Mouse (Mus musculus) gastrocnemius, postnatal 25 days (tissue): ENCODE data around the gene 9930022D16Rik. TPM values are rescaled to one million over a fixed set of nuclear protein-coding genes. Genes with fewer than 3 reads are reported as not detected.

Experiments used
- DNase-seq: peaks from one replicate; pipeline ENCODE4 v3.0.0; 2022
- long read RNA-seq, 2 experiments: library from polyadenylated mRNA; stranded (forward); transcript quantifications; one replicate each; pipeline ENCODE4 v2.0.0; 2021
- total RNA-seq, 2 experiments: library from RNA; stranded (reverse); gene quantifications; 1 replicate in 1 of 2; 2 replicates in 1 of 2; pipeline ENCODE4 v1.2.3; 2021

9930022D16Rik gene
- total RNA-seq, result not detected
- long read RNA-seq, experiment 1, result 0 reads
- long read RNA-seq, experiment 2, result 0 reads

DNA sequence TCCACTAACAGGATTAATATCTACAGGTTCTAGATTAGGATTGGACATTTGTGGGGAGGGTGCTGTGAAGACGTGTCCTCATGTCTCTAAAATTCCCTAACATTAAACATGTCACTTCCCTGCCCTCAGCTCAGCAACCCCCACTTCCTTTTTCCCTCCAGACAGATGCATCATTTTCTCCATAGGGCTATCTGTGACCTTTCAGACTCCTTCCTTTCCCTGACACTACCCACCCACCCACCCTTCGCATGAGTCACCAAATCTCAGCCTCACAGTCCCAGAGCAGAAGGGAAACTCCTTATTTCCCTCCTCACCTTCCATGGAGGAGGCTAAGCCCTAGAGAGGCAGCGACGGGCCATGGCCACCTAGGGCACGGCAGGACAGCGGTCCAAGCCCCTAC lies at the start of gene 9930022D16Rik:
Gene 9930022D16Rik (plus strand): TSS at position 301 of the 400 bp plus-strand sequence.
- no peak for DNase-seq

DNA sequence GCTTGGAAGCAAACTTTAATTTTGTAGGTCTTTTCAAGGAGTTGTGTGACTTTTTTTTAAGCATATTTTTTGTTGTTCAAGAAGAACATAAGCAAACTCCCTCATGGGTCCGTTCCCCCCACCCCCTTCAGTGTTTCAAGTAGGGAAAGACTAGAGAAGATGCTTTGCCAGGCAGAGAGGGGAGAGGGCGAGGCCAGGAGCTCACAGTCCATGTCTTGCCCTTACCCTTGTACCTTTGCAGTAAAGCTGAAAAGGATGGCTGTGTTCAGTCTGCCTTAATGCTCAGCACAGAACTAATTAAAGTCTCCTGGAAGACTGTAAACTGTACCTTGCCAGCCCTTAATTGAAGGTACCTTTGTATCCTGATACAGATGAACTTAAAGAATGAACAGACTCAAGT lies 49.4 kb upstream of the 9930022D16Rik start:
- no peak for DNase-seq

DNA sequence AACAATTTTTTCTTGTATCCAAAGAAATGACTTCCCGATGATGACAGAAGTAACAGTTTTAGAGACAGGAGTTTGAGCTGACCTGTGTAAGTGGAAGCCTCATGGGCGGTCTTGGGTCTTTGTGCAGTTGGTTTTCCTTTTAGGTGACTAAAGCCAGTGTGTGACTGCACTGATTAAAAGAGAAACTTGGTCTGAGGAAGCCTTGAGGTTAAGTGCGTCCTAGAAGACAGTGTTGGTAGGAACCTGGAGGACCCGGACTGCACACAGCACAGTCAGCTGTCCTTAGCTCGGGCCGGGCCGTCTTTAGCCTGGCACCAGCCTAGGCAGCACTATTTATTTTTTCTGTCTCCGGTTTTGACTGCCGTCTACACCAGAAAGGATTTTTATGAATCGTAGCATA lies 48.8 kb upstream of the 9930022D16Rik start:
- DNase-seq, result no peak

DNA sequence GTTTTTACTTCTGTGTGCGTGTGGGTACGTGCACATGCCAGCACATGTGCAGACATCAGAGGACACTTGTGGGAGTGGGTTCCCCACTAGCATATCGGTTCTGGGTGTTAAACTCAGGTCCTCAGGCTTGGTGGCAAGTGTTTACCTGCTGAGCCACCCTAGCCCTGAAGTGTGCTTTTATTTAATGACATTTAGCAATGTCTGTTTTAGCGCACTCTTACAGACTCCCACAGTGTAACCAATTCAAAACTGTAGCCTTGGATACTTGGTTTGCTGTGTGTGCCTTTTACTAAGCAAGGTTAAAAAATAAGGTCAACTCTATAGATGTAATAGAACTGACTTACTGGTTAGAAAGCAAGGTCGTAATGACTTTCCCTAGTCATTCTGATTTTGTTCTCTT lies 47.9 kb upstream of the 9930022D16Rik start:
- DNase-seq, result no peak

DNA sequence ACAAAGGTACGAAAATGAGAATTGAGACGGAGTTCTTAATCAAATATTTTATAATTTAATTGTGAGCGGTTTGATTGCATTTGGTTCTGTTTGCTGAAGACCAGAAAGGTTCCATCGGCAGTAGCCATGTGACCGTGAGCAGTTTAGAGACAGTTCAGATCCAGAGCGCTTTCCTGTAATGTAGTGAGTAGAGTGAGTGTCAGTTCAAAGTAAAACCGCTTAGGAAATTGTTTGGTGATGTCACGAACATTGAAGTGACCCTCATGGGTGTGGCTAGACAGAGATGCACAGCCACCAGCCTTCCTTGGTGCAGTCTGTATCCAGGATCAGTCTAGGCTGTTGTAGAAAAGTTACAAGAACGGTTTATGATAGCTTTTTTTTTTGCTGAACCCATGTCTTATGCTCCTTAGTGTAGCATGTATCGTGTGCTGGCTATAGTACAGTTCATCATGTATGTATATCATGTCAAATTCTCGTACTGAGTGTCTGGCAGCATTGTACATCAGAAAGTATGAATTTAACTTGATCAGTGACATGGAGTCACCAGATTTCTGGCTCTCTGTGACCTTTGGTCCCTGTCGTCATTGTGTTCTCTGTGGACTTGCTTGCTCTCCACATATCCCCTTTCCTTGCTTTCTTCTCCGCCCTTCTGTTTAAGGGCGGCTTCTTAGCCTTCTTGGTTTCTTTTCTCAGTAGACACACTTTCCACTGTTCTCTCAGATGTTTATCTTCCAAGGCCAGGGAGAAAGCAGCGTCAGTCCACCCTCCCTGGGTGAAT lies 46.7 kb upstream of the 9930022D16Rik start:
- DNase-seq, result no peak

DNA sequence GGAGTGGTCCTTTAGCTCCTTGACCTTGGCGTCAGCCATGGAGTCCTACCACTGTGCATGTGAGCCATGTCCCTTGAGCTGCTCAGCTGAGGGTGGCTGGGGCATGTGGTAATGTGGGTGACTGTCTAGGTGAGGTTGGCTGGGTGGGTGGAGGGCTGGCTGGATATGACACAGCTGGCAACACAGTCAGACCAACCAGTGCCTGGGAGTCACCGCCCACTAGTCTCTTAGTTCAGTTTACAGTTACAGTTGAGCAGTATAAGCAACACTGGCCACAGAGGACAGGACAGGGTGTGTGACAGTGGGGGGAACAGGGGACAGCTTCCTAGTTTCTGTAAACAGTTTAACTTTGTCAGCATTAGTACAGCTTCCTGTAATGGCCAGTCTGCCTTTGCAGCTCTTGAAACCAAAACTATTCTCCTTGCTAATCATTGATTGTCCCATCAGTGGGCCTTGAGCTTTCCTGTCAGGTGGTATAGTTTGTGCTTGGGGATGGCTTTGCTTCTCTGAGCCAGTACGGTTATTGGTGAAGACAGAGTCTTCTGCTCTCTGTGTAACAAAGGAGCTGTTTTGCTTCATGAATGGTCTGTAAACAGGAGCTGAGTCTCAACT lies 44.6 kb upstream of the 9930022D16Rik start:
- no peak for DNase-seq

DNA sequence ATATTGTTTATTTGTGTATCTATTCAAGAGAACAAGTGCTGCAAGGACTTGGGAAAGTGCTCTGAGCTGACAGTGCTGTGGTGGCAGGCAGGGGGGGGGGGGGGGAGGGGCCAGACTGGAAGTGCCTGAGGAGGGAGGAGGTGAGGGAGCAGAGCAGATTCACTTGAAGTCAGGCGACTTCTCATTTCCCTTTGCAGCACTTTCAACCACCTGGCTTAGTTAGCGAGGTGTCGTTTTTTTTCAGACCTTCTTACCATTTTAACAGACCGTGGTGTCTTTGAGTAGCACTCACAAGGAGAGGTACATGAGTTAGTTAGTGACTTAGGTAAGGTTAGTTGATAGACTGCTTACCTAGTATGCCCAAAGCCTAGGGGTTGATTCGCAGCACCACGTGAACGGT lies 38.3 kb upstream of the 9930022D16Rik start:
- DNase-seq, result no peak

DNA sequence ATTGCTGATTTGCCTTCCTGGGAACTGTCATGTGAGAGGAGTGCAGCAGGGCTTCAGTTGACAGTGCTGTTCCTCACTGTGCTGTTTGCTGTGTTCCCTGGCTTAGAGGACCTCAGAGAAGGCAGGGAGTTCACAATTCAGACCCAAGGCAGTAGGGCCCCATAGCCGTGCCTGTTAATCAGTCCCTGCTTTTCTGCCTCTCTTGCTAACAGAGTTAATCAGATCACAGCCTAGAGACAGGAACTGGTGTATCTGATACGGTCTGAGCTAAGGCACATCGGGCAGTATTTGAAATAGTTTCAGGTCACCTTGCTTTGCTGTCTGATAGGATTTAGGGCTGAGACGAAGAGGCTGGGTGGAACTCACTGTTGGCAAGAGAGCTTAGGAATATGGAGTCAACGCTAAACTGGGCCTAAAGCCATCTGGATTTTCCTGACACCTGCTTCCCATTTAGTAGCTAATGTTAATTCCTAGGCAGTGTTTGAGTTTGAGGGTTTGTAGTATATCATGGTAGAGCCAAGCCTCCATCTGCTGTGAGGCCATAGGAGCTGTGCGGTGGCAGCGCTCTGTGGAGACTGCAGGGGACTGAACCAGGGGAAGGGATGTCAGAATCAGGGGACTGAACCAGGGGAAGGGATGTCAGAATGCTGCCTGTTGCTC lies 37.1 kb upstream of the 9930022D16Rik start:
- no peak for DNase-seq

DNA sequence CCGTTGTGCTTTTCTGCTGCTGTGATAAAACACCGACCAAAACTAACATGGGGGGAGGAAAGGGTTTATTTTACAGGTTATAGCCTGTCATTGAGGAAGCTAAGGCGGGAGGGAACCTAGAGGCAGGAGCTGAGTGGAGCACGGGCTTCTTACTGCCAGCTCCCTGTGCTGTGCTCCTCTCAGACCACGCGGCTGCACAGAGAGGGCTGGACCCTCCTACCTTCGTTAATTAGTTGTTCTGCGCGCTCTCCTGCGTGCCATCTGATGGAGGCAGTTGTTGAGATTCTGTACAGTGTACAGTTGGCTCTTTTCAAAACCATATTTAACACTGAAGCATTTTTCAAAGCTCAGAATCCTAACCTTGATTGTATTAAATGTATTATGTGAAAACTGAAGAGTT lies 36.2 kb upstream of the 9930022D16Rik start:
- DNase-seq, result no peak

DNA sequence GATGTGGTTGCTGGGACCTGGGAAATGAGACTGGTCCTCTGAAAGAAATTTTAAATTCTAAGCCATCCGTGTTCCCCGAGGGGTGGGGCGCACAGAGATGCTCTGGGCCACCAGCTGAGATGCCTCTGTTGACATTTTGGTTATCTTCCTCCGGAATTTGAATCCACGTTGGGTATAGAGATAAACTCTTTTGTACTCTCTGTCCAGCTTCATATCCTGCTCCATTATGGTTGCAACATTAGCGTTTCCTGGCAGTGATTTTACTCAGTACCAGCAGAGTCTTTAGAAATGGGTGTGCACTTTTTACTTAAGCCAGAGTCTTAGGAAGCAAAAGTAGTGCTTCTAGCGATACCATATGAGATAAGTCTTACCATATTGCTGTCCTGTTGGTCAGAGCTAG lies 35.7 kb upstream of the 9930022D16Rik start:
- no peak for DNase-seq

DNA sequence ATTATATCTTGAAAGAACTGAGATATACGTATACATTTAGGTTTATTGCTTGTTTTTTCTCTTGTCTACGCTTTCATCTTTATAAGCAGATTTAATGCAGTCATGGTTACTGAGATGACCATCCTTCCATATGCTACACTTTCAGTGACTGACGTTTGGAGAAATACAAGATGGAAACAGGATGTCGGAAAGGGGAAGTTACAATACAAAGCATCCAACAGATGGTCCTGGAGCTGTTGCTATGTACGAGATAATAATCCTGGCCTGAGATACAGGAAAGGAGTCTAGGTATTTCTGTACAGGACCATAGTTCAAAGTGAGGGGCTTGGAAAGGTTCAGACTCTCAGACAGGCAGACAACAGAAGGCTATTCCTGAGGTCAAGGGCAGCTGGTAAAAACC lies 33.1 kb upstream of the 9930022D16Rik start:
- no peak for DNase-seq

DNA sequence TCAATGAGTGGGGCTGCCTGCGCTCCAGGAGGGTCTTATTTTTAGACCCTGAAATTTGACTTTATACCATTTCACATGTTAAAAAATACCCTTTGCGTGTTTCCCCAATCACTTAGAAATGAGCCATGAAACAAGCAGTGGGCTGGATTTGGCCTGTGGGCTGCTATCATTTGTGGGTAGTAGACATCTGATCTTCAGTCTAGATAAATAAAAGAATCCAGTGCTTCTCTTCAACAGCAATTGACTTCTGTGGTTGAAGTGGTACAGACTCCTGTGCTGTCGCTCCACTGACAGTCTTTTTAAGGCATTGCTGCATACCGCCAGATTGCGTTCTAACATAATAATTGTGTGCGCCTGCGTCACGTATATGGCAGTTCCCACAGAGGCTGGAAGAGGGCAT lies 28.4 kb upstream of the 9930022D16Rik start:
- no peak for DNase-seq

DNA sequence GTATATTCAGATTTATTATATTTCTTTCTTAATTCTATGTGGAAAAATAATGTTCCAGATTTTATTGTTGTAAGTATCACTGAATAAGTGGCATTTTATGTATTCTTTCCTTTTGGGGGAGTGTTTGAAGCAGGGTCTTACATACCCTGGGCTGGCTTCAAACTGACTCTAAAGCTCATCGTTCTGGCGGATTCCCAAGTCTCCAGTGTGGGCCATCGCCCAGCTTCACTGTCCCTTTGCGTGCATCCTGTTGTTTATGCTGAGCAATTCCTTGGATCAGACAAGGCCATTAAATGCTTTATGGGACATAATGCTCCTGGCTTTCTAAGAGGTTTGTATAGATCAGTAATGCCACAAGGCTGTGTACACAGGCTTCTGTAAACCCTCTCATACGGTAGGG lies 24.7 kb upstream of the 9930022D16Rik start:
- DNase-seq, result no peak

DNA sequence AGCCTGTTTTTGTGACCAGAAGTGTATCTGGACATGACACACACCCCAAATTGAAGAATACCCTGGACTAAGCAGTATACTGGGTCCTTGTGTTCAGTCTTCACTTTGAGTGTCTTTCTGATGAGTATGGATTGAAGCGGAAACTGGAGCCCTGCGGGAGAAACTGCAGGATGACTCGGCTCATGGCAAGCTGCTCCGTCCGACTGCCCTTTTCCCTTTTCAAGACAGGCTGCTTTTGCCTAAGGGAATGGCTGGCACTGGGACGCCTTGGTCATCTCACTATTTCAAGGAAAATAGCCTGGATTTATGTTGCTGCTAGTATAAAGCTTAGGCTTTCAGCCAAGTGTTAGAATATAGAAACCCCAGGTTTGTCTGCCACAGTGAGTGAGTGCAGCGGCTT lies 22.5 kb upstream of the 9930022D16Rik start:
- DNase-seq, result no peak

DNA sequence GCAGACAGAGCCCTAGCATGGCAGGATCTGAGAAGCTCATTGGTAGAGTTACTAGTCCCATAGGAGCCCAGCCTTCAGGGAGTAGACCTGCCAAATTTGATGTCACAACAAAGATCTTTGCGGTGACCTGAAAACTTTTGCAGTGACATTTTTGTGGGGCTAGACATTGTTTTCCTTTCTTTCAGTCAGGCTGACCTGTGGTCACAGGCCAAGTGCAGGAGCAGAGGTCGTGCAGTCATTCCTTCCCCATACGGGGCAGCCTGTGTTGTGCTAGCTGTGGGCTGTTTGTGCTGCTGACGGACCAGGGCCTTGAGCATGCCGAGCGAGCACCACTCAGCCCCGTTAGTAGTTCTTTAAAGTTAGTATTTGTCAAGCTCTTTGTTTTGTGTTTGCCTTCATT lies 22.0 kb upstream of the 9930022D16Rik start:
- no peak for DNase-seq

DNA sequence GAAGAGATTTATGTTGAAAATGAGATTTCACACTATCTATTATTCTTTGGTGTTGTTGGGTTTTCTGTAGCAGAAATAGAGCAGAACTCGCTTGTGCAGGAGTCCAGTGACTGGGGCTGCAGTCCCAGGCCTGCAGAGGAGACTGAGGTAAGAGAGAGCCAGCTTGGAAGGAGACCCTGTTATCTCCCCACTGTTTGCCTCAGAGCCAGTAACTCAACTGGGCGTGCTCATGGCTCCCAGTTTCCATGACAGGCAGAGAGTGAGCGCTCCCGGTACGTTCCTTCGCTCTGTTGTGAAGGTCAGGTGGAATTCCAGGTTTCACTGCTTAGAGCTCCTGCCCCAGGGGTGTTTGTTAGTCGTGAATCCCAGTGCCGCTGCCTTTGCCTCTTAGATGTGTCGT lies 21.1 kb upstream of the 9930022D16Rik start:
- DNase-seq, result no peak

DNA sequence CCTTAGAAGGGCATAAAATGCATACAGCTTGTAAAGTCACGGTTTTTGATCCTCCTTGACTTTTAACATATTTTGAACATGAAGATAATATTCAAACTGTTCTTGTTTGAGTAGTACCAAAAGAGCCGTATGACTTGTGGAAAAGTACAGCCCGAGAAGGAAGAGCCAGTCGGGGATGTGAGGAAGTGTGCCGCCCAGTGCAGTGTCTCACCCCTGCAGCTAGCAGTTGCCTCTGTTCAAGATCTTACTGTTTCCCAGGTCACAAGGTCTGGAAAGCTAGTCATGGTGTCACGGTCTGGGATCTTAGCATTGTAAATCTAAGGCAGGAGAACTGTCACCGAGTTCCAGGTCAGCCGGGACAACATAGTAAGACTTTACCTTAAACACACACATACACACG lies 19.0 kb upstream of the 9930022D16Rik start:
- no peak for DNase-seq

DNA sequence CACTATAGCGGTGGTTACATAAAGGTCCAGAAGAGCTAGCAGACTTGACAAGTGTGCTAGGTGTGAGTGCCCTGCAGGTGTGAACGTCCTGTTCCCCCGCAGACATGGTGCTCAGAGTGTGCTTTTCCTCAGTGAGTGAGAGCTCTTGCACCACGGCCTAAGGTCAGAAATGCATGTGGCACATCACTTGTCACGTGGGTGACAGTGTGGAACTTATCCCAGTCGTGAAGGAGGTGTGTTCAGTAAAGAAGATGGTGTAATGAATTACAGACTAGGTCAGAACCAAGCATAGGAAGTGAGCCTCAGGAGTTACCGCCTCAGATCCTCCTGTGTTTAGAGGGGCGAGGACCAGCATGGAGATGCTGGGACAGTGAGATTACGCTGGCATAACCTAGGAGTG lies 18.4 kb upstream of the 9930022D16Rik start:
- no peak for DNase-seq

DNA sequence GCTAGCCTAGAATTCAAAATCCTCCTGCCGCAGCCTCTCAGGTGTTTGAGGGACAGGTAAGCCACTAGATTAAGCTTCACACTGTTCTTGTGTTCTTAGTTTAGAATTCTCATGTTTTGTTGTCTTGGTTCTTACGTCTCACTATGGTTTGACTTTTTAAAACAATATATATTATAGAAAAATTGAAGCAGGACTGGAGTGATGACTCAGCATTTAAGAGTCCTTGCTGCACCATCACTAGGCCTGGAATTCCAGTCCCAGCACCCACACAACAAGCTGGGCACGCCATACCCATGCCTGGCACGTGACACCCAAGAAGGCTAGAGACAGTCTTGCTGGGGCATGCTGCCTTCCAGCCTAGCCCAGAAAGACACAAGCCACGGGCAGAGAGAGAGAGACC lies 7.3 kb upstream of the 9930022D16Rik start:
- no peak for DNase-seq

DNA sequence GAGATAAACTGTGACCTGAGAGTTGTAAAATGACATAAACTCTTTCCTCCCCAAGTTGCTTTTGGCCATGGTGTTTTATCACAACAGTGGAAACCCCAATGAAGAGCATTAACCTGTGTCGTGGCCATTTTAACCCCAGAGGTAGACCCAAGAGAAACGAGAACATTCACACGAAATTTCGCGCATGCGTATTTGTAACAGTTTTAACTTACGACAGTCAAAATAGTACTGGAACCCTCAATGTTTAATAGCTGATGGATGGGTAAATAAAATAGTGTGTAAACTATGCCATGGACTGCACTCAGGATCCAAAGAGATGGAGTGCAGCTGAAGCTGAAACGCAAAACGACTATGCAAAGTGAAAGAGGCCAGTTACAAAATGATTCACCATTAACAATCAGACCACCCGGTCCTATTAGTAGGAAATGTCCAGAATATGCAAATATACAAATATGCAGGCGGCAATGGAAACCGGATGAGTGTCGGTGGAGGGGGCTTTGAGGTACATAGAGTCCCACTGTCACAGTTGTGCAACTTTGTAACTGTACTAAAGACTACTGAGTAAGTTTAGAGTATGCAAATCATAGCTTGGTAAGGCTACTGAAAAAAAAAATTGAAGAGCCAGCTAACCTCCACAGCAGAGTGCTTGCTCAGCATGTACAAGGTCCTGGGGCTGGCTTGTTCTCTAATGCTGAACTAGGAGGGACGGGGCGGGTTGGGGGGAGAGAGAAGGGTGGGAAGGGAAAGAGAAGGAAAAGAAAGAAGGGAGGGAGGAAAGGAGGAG lies 3.3 kb upstream of the 9930022D16Rik start:
- DNase-seq, result no peak

DNA sequence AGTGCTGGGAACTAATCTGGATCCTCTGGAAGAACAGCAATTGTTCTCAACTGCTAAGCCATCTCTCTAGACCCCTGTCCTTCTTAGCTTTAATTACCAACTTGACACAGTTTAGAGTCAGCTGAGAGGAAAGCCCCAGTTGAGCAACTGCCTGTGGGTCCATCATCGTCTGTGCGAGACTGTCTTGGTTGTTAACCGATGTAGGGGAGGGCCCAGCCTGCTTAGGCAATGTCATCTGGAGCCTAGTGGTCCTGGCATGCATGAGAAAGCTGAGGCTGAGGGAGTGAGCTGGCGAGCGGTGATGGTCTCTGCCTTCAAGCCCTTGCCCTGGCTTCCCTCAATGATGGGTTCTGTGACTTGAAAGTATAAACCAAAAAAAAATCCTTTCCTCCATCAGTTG lies 1.1 kb downstream of the 9930022D16Rik start:
- no peak for DNase-seq

DNA sequence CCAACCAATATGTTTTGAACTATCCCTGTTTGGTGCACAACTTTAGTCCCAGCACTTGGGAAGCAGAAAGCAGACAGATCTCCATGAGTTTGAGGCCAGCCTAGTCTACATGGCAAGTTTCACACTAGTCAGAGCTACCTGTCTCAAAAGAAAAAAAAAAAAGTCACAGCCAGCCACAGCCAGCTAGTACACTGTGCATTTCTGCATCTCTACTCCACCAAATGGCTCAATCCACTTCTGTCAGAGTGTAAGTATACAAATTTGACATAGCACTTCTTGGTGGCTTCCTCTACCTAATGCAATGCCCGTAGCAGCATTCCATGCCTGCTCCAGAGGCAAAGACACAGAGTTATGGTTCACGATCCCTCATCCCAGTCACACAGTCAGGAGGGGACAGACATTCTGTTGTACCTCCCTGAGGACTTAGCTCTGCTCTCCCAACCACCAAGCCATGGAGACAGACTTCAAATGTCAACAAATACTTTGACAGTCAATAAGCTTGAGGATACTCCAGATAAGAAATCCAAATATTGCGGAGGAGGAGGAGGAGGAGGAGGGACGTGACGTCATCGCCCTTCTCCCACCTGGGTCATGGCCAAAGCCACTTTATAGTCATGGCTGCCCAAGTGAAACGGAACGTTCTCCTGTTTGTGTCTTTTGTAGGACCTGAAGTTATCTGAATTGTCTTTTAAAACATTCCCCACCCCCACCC lies 3.1 kb downstream of the 9930022D16Rik start:
- no peak for DNase-seq
